Mouse (Mus musculus): ENCODE measurements at regions not wholly inside any gene's neighbourhood (a gene's known extent, or its start where the extent isn't known, plus 50 kb on each side); places are given as distances from the start of the nearest gene placed in this dataset.
"Not testable (repeated sequence)": the region's sequence is repeated elsewhere in the genome, so short reads cannot be mapped to it uniquely, and the experiment has no call there.

DNA sequence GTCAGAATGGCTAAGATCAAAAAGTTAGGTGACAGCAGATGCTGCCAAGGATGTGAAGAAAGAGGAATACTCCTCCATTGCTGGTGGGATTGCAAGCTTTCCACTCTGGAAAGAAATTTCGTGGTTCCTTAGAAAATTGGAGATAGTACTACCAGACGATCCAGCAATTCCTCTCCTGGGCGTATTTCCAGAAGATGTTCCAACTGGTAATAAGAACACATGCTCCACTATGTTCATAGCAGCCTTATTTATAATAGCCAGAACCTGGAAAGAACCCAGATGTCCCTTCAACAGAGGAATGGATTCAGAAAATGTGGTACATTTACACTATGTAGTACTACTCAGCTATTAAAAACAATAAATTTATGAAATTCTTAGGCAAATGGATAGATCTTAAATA lies 324.4 kb upstream of the Ngly1 start:
- TF ChIP-seq CTCF, EP300 (IDR thresholded peaks at IDR 0.05; ENCODE audit: low read depth): not testable (repeated sequence)
